Mouse (Mus musculus) G1E-ER4 (cell line): ENCODE measurements around the gene Haus8. TPM values are rescaled to one million over a fixed set of nuclear protein-coding genes. Genes with fewer than 3 reads are reported as not detected.

ENCODE experiments used
- GATA1 ChIP-seq: IDR thresholded peaks from one replicate; pipeline ENCODE4 v1.8.0; 2012; ENCODE audit warnings: low read length, inconsistent platforms
- polyA plus RNA-seq: library from polyadenylated mRNA; stranded (reverse); fragments of >175 nt; gene quantifications from 2 replicates; pipeline ENCODE4 v1.2.3, GENCODE M21; 2012

Haus8 gene
- polyA plus RNA-seq, 1 experiment: 15.7 TPM

GRCm38 (mm10) chr8:71289098-71289497 is 16.4 kb upstream of the Haus8 start:
- no peak for TF ChIP-seq GATA1

GRCm38 (mm10) chr8:71288441-71288949 is 15.8 kb upstream of the Haus8 start:
- no peak for TF ChIP-seq GATA1

- TF ChIP-seq GATA1: no peak
Observed at GRCm38 (mm10) chr8:71282621-71283020, 9.9 kb upstream of the Haus8 start.

- TF ChIP-seq GATA1: no peak
Observed at GRCm38 (mm10) chr8:71276166-71276565, 3.4 kb upstream of the Haus8 start.

GRCm38 (mm10) chr8:71274478-71274877 is 1.7 kb upstream of the Haus8 start:
- TF ChIP-seq GATA1: no peak

- no peak for TF ChIP-seq GATA1
Observed at GRCm38 (mm10) chr8:71273151-71273510, 397 bp upstream of the Haus8 start.

- no peak for TF ChIP-seq GATA1
Observed at GRCm38 (mm10) chr8:71271630-71272029, 1.1 kb downstream of the Haus8 start.

- no peak for TF ChIP-seq GATA1
Observed at GRCm38 (mm10) chr8:71267690-71268089, 5.0 kb downstream of the Haus8 start.

GRCm38 (mm10) chr8:71261234-71261633 is 11.5 kb downstream of the Haus8 start:
- no peak for TF ChIP-seq GATA1

GRCm38 (mm10) chr8:71256545-71257232 is 16.0 kb downstream of the Haus8 start:
- no peak for TF ChIP-seq GATA1

GRCm38 (mm10) chr8:71248203-71248602 is 24.5 kb downstream of the Haus8 start:
- no peak for TF ChIP-seq GATA1

GRCm38 (mm10) chr8:71242757-71243156 is 30.0 kb downstream of the Haus8 start:
- TF ChIP-seq GATA1: no peak

- no peak for TF ChIP-seq GATA1
Observed at GRCm38 (mm10) chr8:71224560-71224959, 48.2 kb downstream of the Haus8 start.

Other genes starting within 250 kb of the Haus8 start
- 56.8 and 57.3 TPM in 2 replicates for gene Myo9b, start 220 bp downstream of the Haus8 start, polyA plus RNA-seq
- gene Use1, start 93.9 kb upstream of the Haus8 start, polyA plus RNA-seq: 183 and 196 TPM in 2 replicates
- gene Ocel1, start 98.4 kb upstream of the Haus8 start, polyA plus RNA-seq: 51.3 and 71.7 TPM in 2 replicates
- gene Nr2f6, start 109.0 kb upstream of the Haus8 start, polyA plus RNA-seq: 63.4 and 72.0 TPM in 2 replicates
- gene Ushbp1, start 122.9 kb upstream of the Haus8 start, polyA plus RNA-seq: 0.04 and 0.10 TPM in 2 replicates
- gene Babam1, start 123.9 kb upstream of the Haus8 start, polyA plus RNA-seq: 146 and 153 TPM in 2 replicates
- 39.7 and 50.9 TPM in 2 replicates for gene Ankle1, start 133.1 kb upstream of the Haus8 start, polyA plus RNA-seq
- 18.9 and 25.3 TPM in 2 replicates for gene Abhd8, start 190.7 kb upstream of the Haus8 start, polyA plus RNA-seq
- gene Mrpl34, start 192.0 kb upstream of the Haus8 start, polyA plus RNA-seq: 221 and 248 TPM in 2 replicates
- 284 and 345 TPM in 2 replicates for gene Dda1, start 196.3 kb upstream of the Haus8 start, polyA plus RNA-seq
- 1.1 and 1.2 TPM in 2 replicates for gene Ano8, start 213.0 kb upstream of the Haus8 start, polyA plus RNA-seq
- gene Gtpbp3, start 215.2 kb upstream of the Haus8 start, polyA plus RNA-seq: 40.9 and 51.0 TPM in 2 replicates
- gene Plvap, start 238.8 kb upstream of the Haus8 start, polyA plus RNA-seq: 1.9 and 2.4 TPM in 2 replicates